Mouse (Mus musculus) small intestine, adult 2 months (tissue): ENCODE results near the gene Zmiz1.

Experiments
- CTCF ChIP-seq: fragments of 200-500 bp; IDR thresholded peaks from 2 replicates; pipeline ENCODE4 v1.5.1; 2012; ENCODE audit warnings: low read depth, mild to moderate bottlenecking, control low read depth, inconsistent platforms, low read length, moderate library complexity, mixed read lengths; ENCODE audit not compliant: insufficient replicate concordance, insufficient read length; ENCODE audit errors: extremely low read depth
- POLR2A ChIP-seq: fragments of 200-500 bp; IDR thresholded peaks from 2 replicates; pipeline ENCODE4 v1.6.1; 2012; ENCODE audit warnings: low read depth, mild to moderate bottlenecking, control low read depth, inconsistent platforms, low read length, moderate library complexity

GRCm38 (mm10) chr14:25470224-25470805 is 11.3 kb downstream of the Zmiz1 start:
- TF ChIP-seq CTCF, result no peak
- no peak for TF ChIP-seq POLR2A
